Comparison of ENCODE assay signal across 11 mouse cellular contexts in genomic region chr5:54280670-54281069, GRCm38 (mm10).
DNase-seq lines count a peak whose midpoint lies in the region; ATAC-seq lines count a peak whose summit lies in the region.
"Had no signal": no experiment of that assay in that cellular context is flagged by ENCODE, and none has a peak within 500 bp of the region (broad histone marks: within the 10 kb centered on the region; RNA-seq: fewer than 3 reads in every experiment).

No protein-coding gene starts in this region.

- 39% methylated on average over 4 of the region's 4 CpGs for WGBS in kidney, embryonic 16.5 days
- WGBS in midbrain, embryonic 12.5 days: 50% methylated on average over 4 of the region's 4 CpGs
- WGBS in midbrain, embryonic 15.5 days: 42% methylated on average over 4 of the region's 4 CpGs

- H3K27me3 ChIP-seq in kidney, embryonic 16.5 days (ENCODE audit: insufficient read depth, low read length): no peaks in the 10 kb centered on the region
- no peaks in the 10 kb centered on the region for H3K27me3 ChIP-seq in midbrain, embryonic 12.5 days
- no peaks in the 10 kb centered on the region for H3K27me3 ChIP-seq in midbrain, embryonic 15.5 days (replicated peaks)
- H3K27me3 ChIP-seq: neural tube, embryonic 15.5 days had no signal

- no peaks in the 10 kb centered on the region for H3K9me3 ChIP-seq in kidney, embryonic 16.5 days (ENCODE audit: low read length)
- H3K9me3 ChIP-seq in midbrain, embryonic 12.5 days: no peaks in the 10 kb centered on the region
- no peaks in the 10 kb centered on the region for H3K9me3 ChIP-seq in midbrain, embryonic 15.5 days
- H3K9me3 ChIP-seq: neural tube, embryonic 15.5 days had no signal

- H3K4me3 ChIP-seq in kidney, embryonic 16.5 days (ENCODE audit: low read length): no peak overlapping the region
- H3K4me3 ChIP-seq in midbrain, embryonic 12.5 days: no peak overlapping the region
- H3K4me3 ChIP-seq in midbrain, embryonic 15.5 days: no peak overlapping the region
- H3K4me3 ChIP-seq: neural tube, embryonic 15.5 days had no signal

- no peak overlapping the region for H3K27ac ChIP-seq in kidney, embryonic 16.5 days (ENCODE audit: low read length)
- H3K27ac ChIP-seq in midbrain, embryonic 12.5 days (replicated peaks): no peak overlapping the region
- no peak overlapping the region for H3K27ac ChIP-seq in midbrain, embryonic 15.5 days
- H3K27ac ChIP-seq: neural tube, embryonic 15.5 days had no signal

- H3K9ac ChIP-seq in kidney, embryonic 16.5 days (replicated peaks; ENCODE audit: low read length): no peak overlapping the region
- H3K9ac ChIP-seq in midbrain, embryonic 12.5 days (replicated peaks): no peak overlapping the region
- no peak overlapping the region for H3K9ac ChIP-seq in midbrain, embryonic 15.5 days
- H3K9ac ChIP-seq: neural tube, embryonic 15.5 days had no signal

- DNase-seq in kidney, postnatal 4 days: no peak
- DNase-seq in WW6 (ENCODE audit: low read depth, low spot score): peak; percentile 7
- no peak for DNase-seq in spleen, postnatal 36 days (ENCODE audit: low spot score in 2 of 2)
- DNase-seq: gastrocnemius, postnatal 14 days; thymus, adult 18-20 months had no signal

- no peaks in the 10 kb centered on the region for H3K4me1 ChIP-seq in kidney, embryonic 16.5 days (ENCODE audit: insufficient read depth, low read length)
- H3K4me1 ChIP-seq in midbrain, embryonic 12.5 days: no peaks in the 10 kb centered on the region
- peaks cover 3% of the 10 kb centered on the region; the same call in 1 of the 2 replicates for H3K4me1 ChIP-seq in midbrain, embryonic 15.5 days

- H3K4me2 ChIP-seq in kidney, embryonic 16.5 days (replicated peaks; ENCODE audit: low read depth, low read length): no peak overlapping the region
- H3K4me2 ChIP-seq in midbrain, embryonic 12.5 days (replicated peaks): no peak overlapping the region
- no peak overlapping the region for H3K4me2 ChIP-seq in midbrain, embryonic 15.5 days
- H3K4me2 ChIP-seq: neural tube, embryonic 15.5 days had no signal

- no peaks in the 10 kb centered on the region for H3K36me3 ChIP-seq in kidney, embryonic 16.5 days (ENCODE audit: insufficient read depth, low read length)
- no peaks in the 10 kb centered on the region for H3K36me3 ChIP-seq in midbrain, embryonic 12.5 days
- no peaks in the 10 kb centered on the region for H3K36me3 ChIP-seq in midbrain, embryonic 15.5 days (replicated peaks)
- H3K36me3 ChIP-seq: neural tube, embryonic 15.5 days had no signal

- ATAC-seq in kidney, embryonic 16.5 days (ENCODE audit: low FRiP score, low TSS enrichment): 0 out of 2 replicates have a peak, but pooled peaks have one; percentile 28
- ATAC-seq in midbrain, embryonic 12.5 days (ENCODE audit: low FRiP score, low read depth): peak; percentile 49; the same call in 1 of the 2 replicates
- ATAC-seq in midbrain, embryonic 15.5 days (replicated peaks): no peak
- peak; percentile 63 for ATAC-seq in megakaryocyte progenitor cell, adult 5-6 weeks (replicated peaks; ENCODE audit: poor library complexity)
- ATAC-seq: Patski had no signal
